Mouse (Mus musculus) G1E (cell line): ENCODE data around the gene Pla2g3.

Experiments used
- GATA1 ChIP-seq: IDR thresholded peaks from 2 replicates; pipeline ENCODE4 v1.6.1; 2012; ENCODE audit warnings: borderline replicate concordance, low read length, inconsistent platforms, mixed read lengths
- POLR2AphosphoS5 ChIP-seq: IDR thresholded peaks from 2 replicates; pipeline ENCODE4 v1.6.1; 2012; ENCODE audit warnings: low read depth, low read length, inconsistent platforms; ENCODE audit not compliant: insufficient replicate concordance
- TAL1 ChIP-seq: conservative IDR thresholded peaks from 2 replicates; pipeline ENCODE4 v1.6.1; 2012; ENCODE audit warnings: low read depth, low read length, inconsistent platforms, mixed read lengths

DNA sequence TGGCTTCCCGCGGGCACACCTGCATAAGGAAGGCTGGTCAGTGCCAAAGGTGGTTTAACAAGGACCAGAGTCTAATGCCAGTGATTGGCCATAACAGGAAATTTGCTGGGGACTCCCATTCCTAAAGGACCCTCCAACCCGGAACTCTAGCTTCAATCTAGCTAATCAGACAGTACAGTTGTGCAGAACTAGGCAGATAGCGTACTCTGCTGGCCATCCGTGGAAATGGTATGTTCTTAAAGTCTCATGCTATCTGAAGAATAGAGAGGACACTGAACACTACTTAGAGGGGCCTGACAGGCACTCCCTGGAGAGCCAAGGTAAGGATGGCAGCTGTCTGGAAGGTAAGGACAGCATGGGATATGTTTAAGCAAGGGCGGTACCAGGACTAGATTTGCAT lies 43.5 kb downstream of the Pla2g3 start:
- TF ChIP-seq POLR2AphosphoS5: no peak
- no peak for TF ChIP-seq GATA1
- TF ChIP-seq TAL1: no peak
